Mouse (Mus musculus): ENCODE measurements around the gene Nkx6-1.

GRCm38 (mm10) chr5:101663176-101663575, 1.6 kb downstream of the Nkx6-1 start:
- TF ChIP-seq EP300 (IDR thresholded peaks at IDR 0.05) (no peak), CTCF (IDR thresholded peaks at IDR 0.05) (peak; percentile 66)
